Mouse (Mus musculus): ENCODE measurements around the gene Mmp28. TPM values are rescaled to one million over a fixed set of nuclear protein-coding genes. Genes with fewer than 3 reads are reported as not detected.

Gene Mmp28
- total RNA-seq, 4 experiments from 2014 or later, result 1.7 to 2.6 (median 2.1) TPM

DNA sequence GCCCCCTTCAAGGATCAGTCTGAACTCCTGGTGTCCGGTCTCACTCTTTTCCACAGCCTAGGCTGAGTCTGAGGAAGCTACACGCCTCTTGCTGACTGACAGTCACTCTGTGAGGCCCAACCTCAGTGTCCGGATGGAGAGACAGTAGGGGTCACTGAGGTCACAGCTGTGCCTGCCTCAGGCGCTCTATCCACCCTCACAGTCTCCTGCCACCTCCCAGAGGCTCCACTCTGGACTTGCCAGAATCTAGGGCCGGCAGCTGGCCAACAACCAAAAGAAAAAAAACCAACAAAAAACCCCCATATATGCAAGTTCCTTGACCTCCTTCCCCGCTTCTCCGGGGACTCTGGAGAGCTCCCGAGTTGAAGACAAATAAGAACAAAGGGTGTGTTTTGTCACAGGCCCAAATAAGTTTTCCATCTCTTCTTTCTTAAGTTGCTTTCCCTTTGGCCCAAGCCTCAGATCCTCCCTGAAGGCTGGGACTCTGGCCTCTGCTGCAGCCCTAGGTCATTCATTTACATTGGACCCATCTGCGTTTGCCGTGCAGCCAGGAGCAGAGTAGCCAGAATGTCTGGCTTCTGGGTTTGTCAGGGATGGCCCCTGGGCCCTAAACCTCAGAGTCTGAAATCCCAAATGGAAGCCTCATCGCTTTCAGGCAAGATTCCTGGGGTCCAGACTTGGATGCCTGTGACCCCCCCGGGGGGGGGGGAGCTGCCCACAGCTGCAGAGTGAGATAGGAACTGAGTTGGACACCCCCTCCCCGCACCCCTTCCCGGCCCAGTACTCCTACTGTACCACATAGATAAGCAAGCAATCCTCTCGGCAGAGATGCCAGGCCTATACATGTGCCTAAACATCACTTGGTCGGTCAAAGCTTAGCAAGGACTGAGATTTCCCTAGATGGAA is 14.6 kb downstream of the Mmp28 start:
- DNase-seq (ENCODE audit: low spot score in 2 of 2), result no peak

GRCm38 (mm10) chr11:83447612-83448011 is 15.3 kb downstream of the Mmp28 start:
- DNase-seq (ENCODE audit: low spot score in 2 of 2), result no peak

- no peak for DNase-seq (ENCODE audit: low spot score in 2 of 2)
Observed at GRCm38 (mm10) chr11:83445001-83445400, 17.9 kb downstream of the Mmp28 start.

DNA sequence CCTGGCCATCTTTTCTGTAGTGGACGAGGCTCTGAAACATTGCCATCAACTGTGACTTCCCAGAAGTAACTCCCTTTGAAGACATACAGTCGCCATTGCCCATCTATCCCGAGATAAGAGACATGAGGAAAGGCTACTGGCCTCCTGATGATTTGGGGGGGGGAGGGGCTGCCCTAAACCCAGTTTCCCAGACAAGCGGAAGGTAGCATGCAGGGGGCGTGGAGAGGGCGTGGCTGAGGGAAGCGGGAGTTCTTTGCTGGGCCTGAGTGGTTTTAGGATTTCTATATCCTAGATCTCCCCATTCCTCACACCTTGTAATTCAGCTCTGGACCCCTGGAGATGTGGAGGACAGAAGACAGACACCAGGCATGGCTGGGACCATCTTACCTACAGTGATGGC is 19.0 kb downstream of the Mmp28 start:
- DNase-seq (ENCODE audit: low spot score in 2 of 2), result no peak

DNA sequence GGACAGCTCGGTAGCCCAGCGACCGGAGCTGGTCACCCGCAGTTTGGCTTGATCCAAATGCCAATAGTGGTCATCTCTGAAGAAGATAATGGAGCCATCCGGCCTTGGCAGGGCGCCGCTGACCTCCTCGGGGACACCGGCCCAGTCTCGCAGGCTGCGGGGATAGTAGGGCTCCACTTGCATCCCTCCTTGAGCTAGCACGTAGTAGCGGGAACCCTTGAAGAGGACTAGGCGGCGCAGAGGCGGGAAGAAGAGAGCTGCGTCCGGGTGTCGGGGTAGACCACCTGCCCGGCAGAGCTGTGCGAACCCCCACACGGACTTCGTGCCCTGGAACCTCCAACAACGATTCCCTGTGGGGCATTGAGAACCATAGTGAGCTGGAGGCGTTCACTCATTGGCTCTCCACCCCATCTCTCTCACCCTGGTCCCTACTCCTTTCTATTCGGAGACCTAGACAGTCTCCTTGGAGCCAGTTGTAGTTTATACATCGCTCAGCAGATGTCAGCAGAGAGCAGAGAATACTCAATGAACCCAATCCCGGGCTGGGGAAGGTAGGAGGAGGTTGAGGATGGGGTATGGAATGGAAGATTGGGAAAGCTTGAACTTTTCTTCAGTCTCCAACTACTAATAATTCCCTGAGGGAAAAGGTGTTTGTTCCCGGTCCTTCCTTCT is 20.1 kb downstream of the Mmp28 start:
- DNase-seq (ENCODE audit: low spot score in 2 of 2), result peak; percentile 34 to 47

- no peak for DNase-seq (ENCODE audit: low spot score in 2 of 2)
Observed at GRCm38 (mm10) chr11:83441235-83441634, 21.6 kb downstream of the Mmp28 start.

DNA sequence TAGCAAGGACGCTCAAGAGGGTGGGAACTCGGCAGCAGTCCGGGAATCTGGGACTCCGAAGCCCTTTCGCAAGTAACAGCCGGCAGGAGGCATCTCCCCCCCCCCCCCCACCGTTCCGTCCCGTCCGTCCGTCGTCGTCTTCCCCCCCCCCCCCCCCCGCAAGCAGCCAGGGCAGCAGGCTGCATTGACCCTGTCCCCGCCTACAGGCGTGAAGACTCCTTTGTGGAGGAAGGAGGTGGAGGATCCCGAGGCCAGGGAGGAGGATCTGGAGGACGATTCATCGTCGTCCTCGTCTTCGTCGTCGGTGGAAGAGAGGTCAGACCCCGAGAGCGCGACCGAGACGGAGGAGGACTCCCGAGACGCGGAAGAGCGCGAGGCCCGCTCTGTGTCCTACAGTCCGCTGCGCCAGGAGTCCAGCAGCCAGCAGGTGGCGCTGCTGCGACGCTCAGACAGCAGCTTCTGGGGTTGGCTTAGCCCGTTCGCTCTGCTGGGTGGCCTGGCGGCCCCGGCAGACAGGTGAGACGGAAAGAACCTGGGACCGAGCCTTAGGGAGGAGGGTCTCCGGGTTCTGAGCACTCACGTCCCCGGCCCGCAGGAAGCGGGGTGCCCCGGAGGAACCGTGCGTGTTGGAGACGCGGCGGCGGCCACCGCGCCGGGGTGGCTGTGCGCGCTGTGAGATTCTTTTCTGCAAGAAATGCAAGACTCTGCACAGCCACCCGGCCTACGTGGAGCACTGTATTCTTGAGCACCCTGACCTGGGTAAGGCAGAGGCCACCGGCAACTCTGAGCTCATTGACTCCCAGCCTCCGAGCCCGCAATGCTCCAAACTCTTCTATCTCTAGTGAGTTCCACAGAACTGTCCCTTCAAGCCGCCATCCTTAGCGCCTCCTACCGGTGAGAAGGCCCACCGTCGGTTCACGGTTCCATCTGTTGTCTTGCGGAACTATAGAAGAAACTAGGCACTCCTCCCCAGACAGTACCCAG is 22.5 kb downstream of the Mmp28 start:
- peak; percentile 69 to 76 for DNase-seq (ENCODE audit: low spot score in 2 of 2)

DNA sequence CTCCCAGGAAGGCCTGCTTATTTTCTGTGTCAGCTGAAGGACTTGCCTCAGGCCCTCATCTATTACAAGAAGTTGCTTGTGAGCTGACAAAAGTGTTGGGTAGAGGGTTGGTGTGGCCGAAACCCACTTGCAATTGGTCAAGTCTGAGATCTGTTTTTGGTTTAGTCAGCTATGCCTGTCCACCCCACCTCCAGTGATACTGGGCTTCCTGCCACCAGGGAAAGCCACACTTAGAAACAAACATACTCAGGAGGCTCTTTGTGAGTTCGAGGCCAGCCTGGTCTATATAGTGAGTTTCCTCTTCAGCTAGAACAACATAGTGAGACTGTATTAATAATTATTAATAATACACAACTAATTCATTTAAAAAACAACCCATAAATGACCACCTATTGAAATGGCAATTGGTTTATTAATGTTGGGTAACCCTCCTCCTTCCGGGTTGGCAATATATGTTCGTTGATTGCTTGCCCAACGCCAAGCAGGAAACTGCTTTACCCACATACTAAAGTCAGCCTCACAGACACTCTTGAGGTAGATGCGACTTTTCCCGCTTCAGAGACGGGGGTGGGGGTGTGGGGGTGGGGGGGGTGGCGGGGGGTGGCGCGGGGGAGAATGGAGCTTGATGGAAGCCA is 23.3 kb downstream of the Mmp28 start:
- DNase-seq (ENCODE audit: low spot score in 2 of 2), result no peak

- DNase-seq (ENCODE audit: low spot score in 2 of 2), result no peak
Observed at GRCm38 (mm10) chr11:83437377-83437776, 25.5 kb downstream of the Mmp28 start, which contains the start of gene 1700020L24Rik. Gene 1700020L24Rik, plus strand, starts transcription at chr11:83437677.

GRCm38 (mm10) chr11:83432533-83432932 is 30.3 kb downstream of the Mmp28 start:
- no peak for DNase-seq (ENCODE audit: low spot score in 2 of 2)

- no peak for DNase-seq (ENCODE audit: low spot score in 2 of 2)
Observed at GRCm38 (mm10) chr11:83429355-83429754, 33.5 kb downstream of the Mmp28 start, which contains the start of gene Gas2l2. Gene Gas2l2, minus strand, starts transcription at chr11:83429455.

GRCm38 (mm10) chr11:83426964-83427363 is 35.9 kb downstream of the Mmp28 start:
- DNase-seq (ENCODE audit: low spot score in 2 of 2), result no peak

GRCm38 (mm10) chr11:83424681-83425080 is 38.2 kb downstream of the Mmp28 start:
- DNase-seq (ENCODE audit: low spot score in 2 of 2), result peak; percentile 35 to 39

GRCm38 (mm10) chr11:83421305-83421704 is 41.6 kb downstream of the Mmp28 start:
- no peak for DNase-seq (ENCODE audit: low spot score in 2 of 2)

DNA sequence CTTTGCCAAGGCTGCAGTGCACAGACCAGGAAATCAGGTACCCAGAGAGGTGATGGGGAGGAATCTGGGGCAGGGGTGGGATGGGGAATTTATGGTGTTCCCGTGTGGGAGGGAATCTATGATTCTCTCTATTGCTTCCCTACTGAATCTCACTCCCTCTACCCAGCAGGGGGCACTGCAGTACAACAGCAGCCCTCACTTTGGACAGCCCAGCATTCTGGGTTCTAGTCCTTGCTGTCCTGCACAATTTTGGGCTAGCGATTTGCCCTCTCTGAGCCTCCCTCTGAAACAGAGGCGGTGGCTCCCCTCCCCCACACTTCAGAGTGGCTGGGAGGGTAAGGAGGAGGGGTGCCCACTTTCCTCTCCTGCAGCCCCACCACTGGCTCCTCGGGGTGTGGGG is 42.5 kb downstream of the Mmp28 start:
- DNase-seq (ENCODE audit: low spot score in 2 of 2), result no peak

DNA sequence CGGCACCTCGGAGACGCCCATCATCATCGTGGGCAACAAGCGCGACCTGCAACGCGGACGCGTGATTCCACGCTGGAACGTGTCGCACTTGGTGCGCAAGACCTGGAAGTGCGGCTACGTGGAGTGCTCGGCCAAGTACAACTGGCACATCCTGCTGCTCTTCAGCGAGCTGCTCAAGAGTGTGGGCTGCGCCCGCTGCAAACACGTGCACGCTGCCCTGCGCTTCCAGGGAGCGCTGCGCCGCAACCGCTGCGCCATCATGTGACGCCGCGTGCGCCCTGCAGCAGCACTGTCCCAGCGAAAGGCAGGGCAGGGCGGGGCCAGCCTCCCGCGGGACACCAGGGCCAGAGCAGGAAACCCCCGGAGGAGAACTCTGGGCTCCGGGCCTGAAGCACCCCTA is 44.3 kb downstream of the Mmp28 start:
- no peak for DNase-seq (ENCODE audit: low spot score in 2 of 2)

GRCm38 (mm10) chr11:83417708-83418107 is 45.2 kb downstream of the Mmp28 start:
- DNase-seq (ENCODE audit: low spot score in 2 of 2), result no peak

DNA sequence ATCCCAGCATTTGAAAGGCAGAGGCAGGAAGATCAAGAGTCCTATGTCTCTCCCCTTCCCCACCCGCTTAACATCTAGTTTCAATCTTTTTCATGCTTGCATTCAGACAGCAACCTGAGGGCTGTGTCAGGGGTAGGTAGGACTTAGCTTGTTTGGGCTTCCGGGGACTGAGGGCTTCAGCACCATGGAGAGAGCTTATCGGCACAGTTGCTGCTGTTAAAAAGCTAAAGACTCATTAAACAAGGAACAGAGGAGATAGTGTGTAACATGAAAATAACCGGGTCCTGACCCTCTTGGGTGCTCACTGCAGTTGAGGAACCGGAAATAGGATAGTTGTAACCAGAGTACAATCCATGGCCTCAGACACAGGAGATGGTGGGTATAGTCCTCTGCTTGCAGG is 45.8 kb downstream of the Mmp28 start:
- DNase-seq (ENCODE audit: low spot score in 2 of 2), result no peak

DNA sequence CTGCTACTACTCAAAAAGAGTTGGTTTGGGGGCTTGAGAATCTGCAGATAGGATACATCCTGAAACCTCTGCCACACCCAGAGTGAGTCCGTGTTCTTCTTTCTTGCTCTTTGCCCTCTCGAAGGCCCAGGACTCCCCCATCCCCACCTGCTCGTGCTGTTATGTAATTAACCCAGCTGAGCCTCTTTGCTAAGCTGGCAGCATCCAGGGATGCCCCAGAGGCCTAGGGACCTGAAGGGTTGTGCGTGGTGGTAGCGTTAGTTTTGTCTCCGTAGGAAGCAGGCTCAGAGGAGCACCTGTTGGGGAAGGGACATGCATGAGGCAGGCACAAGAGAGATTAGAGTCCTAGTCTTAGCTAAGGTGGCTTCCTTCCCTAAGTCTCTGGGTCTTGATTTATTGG is 52.4 kb downstream of the Mmp28 start:
- no peak for DNase-seq (ENCODE audit: low spot score in 2 of 2)

DNA sequence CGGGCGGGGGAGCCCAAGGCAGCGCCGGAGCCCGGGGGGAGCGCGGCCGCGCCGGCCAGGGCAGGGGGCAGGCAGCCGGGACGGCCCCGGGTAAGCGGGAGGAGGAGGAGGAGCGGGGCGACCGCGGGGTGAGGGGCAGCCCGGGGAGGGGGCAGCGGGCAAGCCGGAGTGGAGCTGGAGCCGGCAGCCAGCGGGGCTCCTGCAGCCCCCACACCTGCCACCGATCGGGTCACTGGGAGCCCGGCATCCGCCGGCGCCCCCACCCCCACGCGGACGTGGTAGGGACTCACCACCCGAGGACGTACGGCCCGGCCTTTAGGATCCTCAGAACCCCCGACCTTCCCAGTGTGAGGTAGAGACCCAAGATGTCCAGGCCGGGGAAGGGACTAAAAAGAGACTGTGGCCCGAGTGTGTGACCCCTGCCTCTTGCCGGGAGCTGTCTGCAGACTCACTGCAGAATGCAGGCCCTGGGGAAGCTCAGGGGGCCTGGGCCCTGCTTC is 53.0 kb downstream of the Mmp28 start:
- DNase-seq (ENCODE audit: low spot score in 2 of 2), result no peak
